Mouse (Mus musculus): ENCODE measurements at regions not wholly inside any gene's neighbourhood (a gene's known extent, or its start where the extent isn't known, plus 50 kb on each side); places are given as distances from the start of the nearest gene placed in this dataset. TPM values are rescaled to one million over a fixed set of nuclear protein-coding genes. Genes with fewer than 3 reads are reported as not detected.

GRCm38 (mm10) chr1:144916568-144916967 lies 141.3 kb upstream of the Rgs18 start:
- ATAC-seq (ENCODE audit: low FRiP score), result no peak
- Histone ChIP-seq H3K4me1 (no peaks in the 10 kb centered on the region), H3K4me2 (no peak overlapping the region), H3K36me3 (replicated peaks) (no peaks in the 10 kb centered on the region), H3K4me3 (replicated peaks) (no peak overlapping the region), H3K27me3 (no peaks in the 10 kb centered on the region), H3K9ac (no peak overlapping the region), H3K9me3 (no peaks in the 10 kb centered on the region), H3K27ac (no peak overlapping the region)
- 90% methylated on average over 5 of the region's 5 CpGs for WGBS

- no peak for ATAC-seq (ENCODE audit: low FRiP score)
- Histone ChIP-seq H3K9me3 (no peaks in the 10 kb centered on the region), H3K4me1 (no peaks in the 10 kb centered on the region), H3K4me3 (replicated peaks) (no peak overlapping the region), H3K4me2 (no peak overlapping the region), H3K9ac (no peak overlapping the region), H3K27me3 (no peaks in the 10 kb centered on the region), H3K36me3 (replicated peaks) (no peaks in the 10 kb centered on the region), H3K27ac (no peak overlapping the region)
- 78% methylated on average over 3 of the region's 3 CpGs for WGBS
Measured at GRCm38 (mm10) chr1:144902987-144903386, 127.8 kb upstream of the Rgs18 start.

GRCm38 (mm10) chr1:144883633-144884032 lies 108.4 kb upstream of the Rgs18 start:
- no peaks in the 10 kb centered on the region for H3K27me3 ChIP-seq
- H3K4me1 ChIP-seq, result no peaks in the 10 kb centered on the region
- 84% methylated on average over 2 of the region's 2 CpGs for WGBS
- no peak overlapping the region for H3K9ac ChIP-seq
- no peaks in the 10 kb centered on the region for H3K9me3 ChIP-seq
- no peak for ATAC-seq (ENCODE audit: low FRiP score)
- no peak overlapping the region for H3K4me3 ChIP-seq (replicated peaks)
- H3K36me3 ChIP-seq (replicated peaks), result no peaks in the 10 kb centered on the region
- no peak overlapping the region for H3K4me2 ChIP-seq
- H3K27ac ChIP-seq, result no peak overlapping the region

GRCm38 (mm10) chr1:144862133-144862532 lies 86.9 kb upstream of the Rgs18 start:
- Histone ChIP-seq H3K9ac (no peak overlapping the region), H3K27me3 (no peaks in the 10 kb centered on the region), H3K4me2 (no peak overlapping the region), H3K4me1 (no peaks in the 10 kb centered on the region), H3K36me3 (replicated peaks) (no peaks in the 10 kb centered on the region), H3K27ac (no peak overlapping the region), H3K4me3 (replicated peaks) (no peak overlapping the region), H3K9me3 (no peaks in the 10 kb centered on the region)
- ATAC-seq (ENCODE audit: low FRiP score), result no peak
- WGBS, result 89% methylated on average over 1 of the region's 1 CpGs

Small RNA genes in the stretch of these regions (microRNA-seq; reads per million reads assigned to microRNA genes)
- gene Gm25708, result not detected
